In genomic region chr1:164898846-164899351, GRCm38 (mm10) we compare ENCODE assay signal across 8 mouse cellular contexts. TPM values are rescaled to one million over a fixed set of nuclear protein-coding genes. Genes with fewer than 3 reads are reported as not detected.
DNase-seq lines count a peak whose midpoint lies in the region; ATAC-seq and TF ChIP-seq lines count a peak whose summit lies in the region.

No protein-coding gene starts in this region.

- peak overlapping the region; percentile 70 for H3K27ac ChIP-seq in hindbrain, embryonic 11.5 days (ENCODE audit: low read depth, low read length)
- no peak overlapping the region for H3K27ac ChIP-seq in lung, postnatal 0 days (ENCODE audit: low read length)

- 0% methylated on average over 22 of the region's 22 CpGs for WGBS in hindbrain, embryonic 11.5 days
- WGBS in lung, postnatal 0 days: 0% methylated on average over 22 of the region's 22 CpGs

- DNase-seq in MN1 (ENCODE audit: low spot score): peak; percentile 88
- peak; percentile 92 for DNase-seq in cerebellum, adult 8-10 months
- DNase-seq in frontal cortex, postnatal 10 days (ENCODE audit: low spot score in 2 of 2): peak; percentile 78 to 81
- DNase-seq in hindbrain, embryonic 11.5 days (ENCODE audit: low spot score): peak; percentile 82
- peak; percentile 84 to 87 for DNase-seq in layer of hippocampus, postnatal 10 days (ENCODE audit: low spot score in 2 of 2)
- DNase-seq in lung, postnatal 0 days (ENCODE audit: low spot score): peak; percentile 77
- peak; percentile 81 for DNase-seq in retina, embryonic 14.5 days (ENCODE audit: low spot score)
- peak; percentile 78 for DNase-seq in thymus, postnatal 36 days

- no peaks in the 10 kb centered on the region for H3K4me1 ChIP-seq in hindbrain, embryonic 11.5 days (replicated peaks; ENCODE audit: control insufficient read depth, insufficient read depth, low read length)
- peaks cover 6% of the 10 kb centered on the region; the same call in 1 of the 2 replicates for H3K4me1 ChIP-seq in lung, postnatal 0 days (ENCODE audit: insufficient read depth, low read depth, low read length)

- TF ChIP-seq EP300 in lung, postnatal 0 days (IDR thresholded peaks at IDR 0.05): no peak

- H3K4me3 ChIP-seq in hindbrain, embryonic 11.5 days (ENCODE audit: low read depth, low read length): peak overlapping the region; percentile 45
- peak overlapping the region; percentile 36 for H3K4me3 ChIP-seq in lung, postnatal 0 days (ENCODE audit: low read depth, low read length)

- H3K36me3 ChIP-seq in hindbrain, embryonic 11.5 days (ENCODE audit: control insufficient read depth, insufficient read depth, low read length): no peaks in the 10 kb centered on the region
- no peaks in the 10 kb centered on the region for H3K36me3 ChIP-seq in lung, postnatal 0 days (ENCODE audit: insufficient read depth, low read length)

- peak; percentile 90 for ATAC-seq in hindbrain, embryonic 11.5 days (ENCODE audit: low FRiP score)
- ATAC-seq in lung, postnatal 0 days: peak; percentile 87

- H3K9ac ChIP-seq in hindbrain, embryonic 11.5 days (ENCODE audit: low read depth, low read length): peak overlapping the region; percentile 69
- H3K9ac ChIP-seq in lung, postnatal 0 days (replicated peaks; ENCODE audit: low read depth): no peak overlapping the region

- H3K27me3 ChIP-seq in hindbrain, embryonic 11.5 days (ENCODE audit: control insufficient read depth, insufficient read depth, low read length): no peaks in the 10 kb centered on the region
- H3K27me3 ChIP-seq in lung, postnatal 0 days (replicated peaks; ENCODE audit: insufficient read depth, low read length): no peaks in the 10 kb centered on the region

- TF ChIP-seq CTCF in lung, postnatal 0 days (IDR thresholded peaks at IDR 0.05): peak; percentile 76

- peak overlapping the region; percentile 74 for H3K4me2 ChIP-seq in hindbrain, embryonic 11.5 days (replicated peaks; ENCODE audit: low read depth, low read length)
- peak overlapping the region; percentile 76 for H3K4me2 ChIP-seq in lung, postnatal 0 days (replicated peaks; ENCODE audit: low read depth, low read length)

- H3K9me3 ChIP-seq in hindbrain, embryonic 11.5 days (ENCODE audit: control insufficient read depth, low read length): no peaks in the 10 kb centered on the region
- H3K9me3 ChIP-seq in lung, postnatal 0 days (ENCODE audit: low read length): no peaks in the 10 kb centered on the region

RNA-seq across cellular contexts. Expression of gene Xcl1, which starts 36.4 kb away (rescaled TPM):
- not detected in 2 replicates for polyA plus RNA-seq in hindbrain, embryonic 11.5 days (2014; fragmentation: Nextera tagmentation; extraction: Ambion mirVana)
- total RNA-seq in layer of hippocampus, postnatal 10 days (2021): not detected
- polyA plus RNA-seq in lung, postnatal 0 days (2015; fragmentation: Nextera tagmentation; extraction: Ambion mirVana): not detected in 2 replicates
